Mouse (Mus musculus) cerebellum, adult 2 months (tissue): Measurements from ENCODE around the gene Snrpd3. TPM values are rescaled to one million over a fixed set of nuclear protein-coding genes. Genes with fewer than 3 reads are reported as not detected.
"Not testable (repeated sequence)": the region's sequence is repeated elsewhere in the genome, so short reads cannot be mapped to it uniquely, and the experiment has no call there.

ENCODE experiments used
- DNase-seq, 2 experiments: peaks; one replicate each; pipeline ENCODE4 v3.0.0; 2021
- H3K27ac ChIP-seq: fragments of 200-500 bp; 2 replicates; pipeline ENCODE4 v1.5.1; 2012; ENCODE audit warnings: low read length, control low read depth, inconsistent platforms; ENCODE audit not compliant: insufficient read depth
- H3K27me3 ChIP-seq: fragments of 200-500 bp; 2 replicates; pipeline ENCODE4 v1.6.1; 2012; ENCODE audit warnings: inconsistent platforms, mild to moderate bottlenecking, low read length, moderate library complexity; ENCODE audit not compliant: control insufficient read depth, insufficient read depth
- H3K4me1 ChIP-seq: fragments of 200-500 bp; 2 replicates; pipeline ENCODE4 v1.6.1; 2011; ENCODE audit warnings: low read length; ENCODE audit not compliant: control insufficient read depth, insufficient read depth
- H3K4me3 ChIP-seq: fragments of 200-500 bp; replicated peaks from 2 replicates; pipeline ENCODE3; 2011; ENCODE audit warnings: mild to moderate bottlenecking, low read depth, low read length, control low read depth; ENCODE audit not compliant: insufficient read depth
- CTCF ChIP-seq: fragments of 200-500 bp; IDR thresholded peaks from 2 replicates; pipeline ENCODE4 v1.5.1; 2011; ENCODE audit warnings: low read depth, mild to moderate bottlenecking, control low read depth, low read length, moderate library complexity, borderline replicate concordance; ENCODE audit not compliant: insufficient read depth
- POLR2A ChIP-seq: fragments of 200-500 bp; IDR thresholded peaks from 2 replicates; pipeline ENCODE4 v1.6.1; 2011; ENCODE audit warnings: low read length, control low read depth, borderline replicate concordance; ENCODE audit not compliant: insufficient read depth
- WGBS: fragments of 180-500 bp; shearing (Covaris S2); methylation state at CpG from one replicate; pipeline ENCODE4 v1.1.7; 2018; 5-methylcytosine and 5-hydroxymethylcytosine counted together
- polyA plus RNA-seq: library from polyadenylated mRNA; depleted of rRNA; stranded (reverse); fragments of >200 nt; gene quantifications from 2 replicates; pipeline ENCODE4 v1.2.3, GENCODE M21; 2012

The Snrpd3 gene
- polyA plus RNA-seq, 1 experiment: 59.5 TPM

DNA sequence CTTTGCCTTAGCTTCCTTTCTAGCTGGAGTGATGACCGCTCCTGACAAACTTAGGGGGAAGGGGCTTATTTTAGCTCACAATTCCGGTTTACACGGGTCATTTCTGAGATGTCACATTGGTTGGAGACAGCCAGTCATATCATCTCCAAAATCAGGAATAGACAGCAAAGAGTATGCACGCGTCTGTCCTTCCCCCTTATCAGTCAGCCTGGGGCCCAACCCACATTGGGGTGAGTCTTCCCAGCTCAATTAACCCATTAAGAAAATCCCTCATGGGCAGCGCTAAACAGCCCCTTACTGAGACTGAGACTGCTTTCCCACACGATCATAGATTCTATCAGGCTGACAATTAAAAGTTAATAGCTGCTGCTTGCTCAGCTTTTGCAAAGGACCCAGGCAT, 3.0 kb upstream of the Snrpd3 start:
- no peak for TF ChIP-seq POLR2A
- TF ChIP-seq CTCF: no peak
- Histone ChIP-seq H3K4me1 (peaks cover 25% of the 10 kb centered on the region), H3K27me3 (no peaks in the 10 kb centered on the region), H3K27ac (no peak overlapping the region), H3K4me3 (no peak overlapping the region)
- no peak for DNase-seq
- 86% methylated on average over 7 of the region's 7 CpGs for WGBS

DNA sequence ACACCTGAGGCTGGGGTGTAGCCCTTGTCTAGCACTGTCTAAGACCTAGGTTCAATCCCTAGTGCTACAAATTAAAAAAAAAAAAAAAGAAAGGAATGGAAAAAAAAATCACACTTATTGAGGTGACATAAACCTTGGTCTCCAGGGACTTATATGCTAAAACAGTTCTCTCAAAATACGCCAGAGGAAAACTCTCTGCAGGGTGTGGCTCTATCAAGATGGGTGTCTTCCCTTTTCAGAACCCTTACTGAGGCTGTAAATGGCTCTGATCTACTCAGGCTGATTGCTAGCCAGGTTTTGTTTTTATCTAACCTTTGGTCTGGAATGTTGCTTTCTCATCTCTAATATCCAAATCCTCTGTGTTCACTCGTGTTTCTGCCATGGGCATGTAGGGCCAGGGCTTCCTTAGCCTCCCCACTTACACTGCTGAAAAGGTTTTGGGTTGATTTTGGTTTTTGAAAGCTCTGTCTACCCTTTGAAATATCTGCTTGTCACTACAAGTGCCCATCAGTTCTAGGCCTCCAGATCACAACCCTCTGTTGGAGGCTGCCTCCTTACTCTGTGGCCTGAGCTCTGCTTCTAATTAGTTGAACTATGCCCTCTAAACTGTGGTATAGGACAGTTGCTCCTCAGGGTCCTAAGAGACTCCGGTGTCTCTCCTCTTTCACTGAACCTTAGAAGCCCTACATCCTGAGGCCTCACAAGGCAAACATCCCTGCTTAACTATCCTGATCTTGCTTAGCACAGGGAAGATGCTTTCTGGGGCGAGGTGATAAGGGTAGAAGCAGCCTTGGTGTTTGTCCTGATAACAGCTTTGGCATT, 1.9 kb upstream of the Snrpd3 start:
- 90% methylated on average over 4 of the region's 4 CpGs for WGBS
- no peak overlapping the region for H3K4me3 ChIP-seq
- H3K4me1 ChIP-seq: peaks cover 16% of the 10 kb centered on the region
- TF ChIP-seq CTCF: no peak
- no peak for TF ChIP-seq POLR2A
- no peaks in the 10 kb centered on the region for H3K27me3 ChIP-seq
- no peak overlapping the region for H3K27ac ChIP-seq
- no peak for DNase-seq

DNA sequence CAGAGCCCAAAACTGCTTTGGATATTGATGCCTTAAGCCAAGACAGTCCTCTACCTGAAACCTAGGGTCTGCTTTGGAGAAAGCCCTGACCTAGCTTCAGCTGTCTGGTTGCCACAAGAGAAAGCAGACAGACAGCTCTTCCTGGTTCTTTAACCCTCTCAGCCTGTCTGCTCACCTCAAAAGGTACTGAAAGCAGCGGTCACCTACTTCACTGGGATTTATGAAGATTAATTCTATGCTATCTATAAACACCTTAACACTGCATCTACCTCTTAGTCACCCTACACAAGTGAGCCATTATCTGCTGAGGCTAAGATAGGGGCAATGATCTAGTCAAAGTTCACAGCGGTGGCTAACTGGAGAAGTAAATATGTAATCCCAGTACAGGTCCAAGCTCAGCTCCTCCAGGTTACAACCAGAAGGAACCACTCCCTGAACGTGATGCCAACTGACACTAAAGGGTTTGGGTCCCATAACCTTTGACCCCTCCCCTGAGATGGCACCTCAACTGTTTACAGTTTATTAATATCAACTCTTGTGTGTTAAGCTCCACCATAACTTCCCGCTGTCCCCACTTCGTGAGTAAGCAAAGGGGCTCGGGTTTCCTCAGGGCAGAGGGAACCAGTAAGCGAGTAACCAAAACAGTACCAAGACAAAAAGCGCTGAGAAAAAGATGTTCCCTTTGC, 1.2 kb upstream of the Snrpd3 start:
- peak in 1 of 2 experiments; percentile 32 for DNase-seq
- H3K27me3 ChIP-seq: no peaks in the 10 kb centered on the region
- H3K4me3 ChIP-seq: peak overlapping the region; percentile 89
- H3K27ac ChIP-seq: peak overlapping the region; percentile 56
- no peak for TF ChIP-seq CTCF
- TF ChIP-seq POLR2A: no peak
- H3K4me1 ChIP-seq: peaks cover 8% of the 10 kb centered on the region; the same call in 1 of the 2 replicates
- WGBS: 24% methylated on average over 8 of the region's 8 CpGs

DNA sequence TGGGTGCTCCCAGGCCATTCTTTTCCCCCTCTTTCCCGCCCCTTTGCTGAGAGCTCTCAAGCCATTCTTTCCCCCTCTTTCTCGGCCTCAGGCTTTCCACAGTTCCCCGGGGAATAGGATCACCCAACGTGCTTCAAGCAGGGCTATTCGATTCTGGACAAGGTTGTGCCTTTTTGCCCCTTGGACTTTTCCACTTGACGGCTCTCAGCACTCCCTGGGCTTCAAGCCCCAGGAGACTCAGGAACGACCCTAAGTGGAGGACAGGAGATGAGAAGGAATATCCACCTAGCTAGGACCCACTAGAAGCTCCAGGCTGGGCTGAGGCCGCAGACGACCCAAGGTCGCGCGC, 653 bp upstream of the Snrpd3 start:
- 1% methylated on average over 12 of the region's 12 CpGs for WGBS
- Histone ChIP-seq H3K27ac (peak overlapping the region; percentile 56), H3K4me3 (peak overlapping the region; percentile 89), H3K4me1 (peaks cover 8% of the 10 kb centered on the region; the same call in 1 of the 2 replicates), H3K27me3 (no peaks in the 10 kb centered on the region)
- no peak for DNase-seq
- no peak for TF ChIP-seq CTCF
- TF ChIP-seq POLR2A: no peak

DNA sequence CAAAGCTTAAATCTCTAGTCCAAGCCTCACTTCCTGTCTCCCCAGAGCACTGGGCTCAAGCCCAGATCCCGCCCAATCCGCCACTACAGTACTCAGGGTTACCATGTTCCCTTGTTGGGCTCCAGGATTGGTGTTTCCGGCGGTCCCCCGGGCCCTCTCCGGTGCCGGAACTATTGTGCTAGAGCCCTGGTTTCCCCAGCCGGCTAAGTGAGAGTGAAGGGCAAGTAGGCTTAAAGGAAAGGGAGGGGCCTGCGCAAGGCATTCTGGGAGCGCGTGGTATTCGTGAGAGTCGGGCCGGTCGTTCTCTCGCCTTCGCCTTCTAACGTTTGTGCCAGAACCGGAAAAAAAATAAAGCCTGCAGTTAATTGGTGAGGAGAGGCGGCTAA, 400 bp downstream of the Snrpd3 start, which contains the start of gene Gucd1:
TSS of gene Gucd1 (minus strand) at position 215 of the 386 bp plus-strand sequence.
- peak within 1 kb of the TSS; percentile 91 for H3K27ac ChIP-seq
- TF ChIP-seq POLR2A (peak; percentile 75), CTCF (no peak)
- peak within 1 kb of the TSS; percentile 89 for H3K4me3 ChIP-seq
- peak; percentile 97 to 99 for DNase-seq
- H3K4me1 ChIP-seq: peaks cover 5% of the 10 kb centered on the region; the same call in 1 of the 2 replicates
- H3K27me3 ChIP-seq: no peaks in the 10 kb centered on the region
- WGBS: under 1% methylated on average over 20 of the region's 20 CpGs

DNA sequence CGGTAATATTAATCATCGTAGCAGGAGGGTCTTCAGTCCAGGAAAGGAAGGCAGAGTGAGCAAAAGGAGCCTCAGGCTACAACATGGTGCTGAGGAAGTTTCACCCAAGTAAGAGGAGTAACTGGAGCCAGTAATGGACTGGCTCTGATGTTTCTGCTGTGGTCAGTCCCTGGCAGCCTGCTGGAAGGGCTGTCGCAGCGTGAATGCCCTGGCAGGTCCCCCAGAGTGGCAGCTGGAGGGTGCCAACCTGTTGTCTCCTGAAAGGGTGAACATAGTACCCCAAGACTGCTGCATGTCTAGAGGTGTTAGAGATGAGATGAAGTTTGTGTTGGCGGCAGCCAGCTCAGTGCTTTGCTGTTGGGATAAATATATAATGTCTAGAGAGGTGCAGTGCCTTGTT, 3.2 kb downstream of the Snrpd3 start:
- 69% methylated on average over 5 of the region's 5 CpGs for WGBS
- TF ChIP-seq CTCF (no peak), POLR2A (no peak)

DNA sequence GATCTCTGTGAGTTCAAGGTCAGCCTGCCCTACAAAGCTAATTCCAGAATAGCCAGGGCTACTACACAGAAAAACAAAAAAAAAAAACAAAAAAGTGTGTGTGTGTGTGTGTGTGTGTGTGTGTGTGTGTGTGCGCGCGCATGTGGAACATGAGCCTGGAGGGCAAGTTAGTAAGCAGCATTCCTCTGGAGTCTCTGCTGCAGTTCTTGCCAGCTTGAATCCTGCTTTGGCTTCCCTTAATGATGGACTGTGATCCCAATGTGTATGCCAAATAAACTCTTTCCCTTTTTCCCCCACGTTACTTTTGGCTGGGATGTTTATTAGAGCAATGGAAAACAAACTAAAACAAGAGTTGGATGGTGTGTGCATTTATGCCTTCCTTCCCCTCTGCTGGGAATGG, 4.3 kb downstream of the Snrpd3 start:
- no peaks in the 10 kb centered on the region for H3K27me3 ChIP-seq
- H3K4me1 ChIP-seq: 0 out of 2 replicates have a peak, but pooled peaks cover 2% of the 10 kb centered on the region

More for the DNA sequence above, 3.2 kb downstream of the Snrpd3 start:
- peaks cover 5% of the 10 kb centered on the region; the same call in 1 of the 2 replicates for H3K4me1 ChIP-seq
- H3K4me3 ChIP-seq: no peak overlapping the region
- no peak overlapping the region for H3K27ac ChIP-seq
- DNase-seq: no peak
- no peaks in the 10 kb centered on the region for H3K27me3 ChIP-seq

DNA sequence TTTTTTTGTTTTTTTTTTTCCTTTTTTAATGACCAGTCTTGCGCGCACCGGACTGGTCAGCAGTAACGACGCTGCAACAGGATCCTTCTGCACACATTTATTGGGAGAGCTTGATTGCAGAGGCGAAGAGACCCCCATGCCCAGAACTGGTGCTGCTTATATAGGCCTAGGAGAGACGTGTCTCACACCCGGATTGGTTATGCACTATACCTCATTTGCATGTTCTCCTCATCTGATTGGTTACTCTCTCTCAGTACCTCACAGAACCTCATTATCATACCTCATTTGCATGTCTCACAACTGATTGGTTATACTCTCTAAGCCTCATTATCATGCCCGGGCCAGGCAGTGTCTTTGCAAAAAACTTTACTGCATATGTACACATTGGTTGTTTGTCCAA, 8.1 kb downstream of the Snrpd3 start:
- H3K27me3 ChIP-seq, H3K4me1 ChIP-seq, DNase-seq, H3K27ac ChIP-seq, H3K4me3 ChIP-seq: not testable (repeated sequence)
- WGBS: 92% methylated on average over 9 of the region's 9 CpGs

More for the DNA sequence above, 4.3 kb downstream of the Snrpd3 start:
- no peak for TF ChIP-seq POLR2A
- TF ChIP-seq CTCF: no peak
- H3K4me3 ChIP-seq: no peak overlapping the region
- 79% methylated on average over 4 of the region's 4 CpGs for whole genome bisulfite sequencing
- no peak overlapping the region for H3K27ac ChIP-seq
- no peak for DNase-seq

DNA sequence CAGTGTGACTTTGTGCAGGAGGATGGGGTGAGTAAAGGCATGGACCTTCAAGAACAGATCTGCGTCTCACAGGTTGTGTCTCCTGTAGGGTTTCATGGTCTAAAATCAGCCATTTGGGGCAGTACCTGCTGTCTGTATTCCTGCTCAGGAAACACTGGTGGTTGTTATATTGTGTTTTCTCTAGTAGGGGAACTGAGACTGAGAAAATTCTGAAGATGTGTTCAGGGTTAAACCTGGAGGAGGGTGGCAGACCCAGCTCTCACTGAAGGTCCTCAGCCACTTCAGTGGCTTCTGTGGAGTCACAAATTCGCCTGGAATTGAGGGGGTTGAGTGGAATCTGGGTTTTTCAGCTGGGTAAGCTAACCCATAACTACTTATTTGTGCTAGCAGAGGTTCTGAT, 13.0 kb downstream of the Snrpd3 start:
- TF ChIP-seq CTCF (no peak), POLR2A (no peak)
- H3K4me1 ChIP-seq: no peaks in the 10 kb centered on the region; the same call in 1 of the 2 replicates
- WGBS: 94% methylated on average over 2 of the region's 2 CpGs
- no peak overlapping the region for H3K27ac ChIP-seq
- no peak overlapping the region for H3K4me3 ChIP-seq
- DNase-seq: no peak
- H3K27me3 ChIP-seq: no peaks in the 10 kb centered on the region
